Mouse (Mus musculus) neural tube, embryonic 11.5 days (tissue): Measurements from ENCODE around the gene Stat3. TPM values are rescaled to one million over a fixed set of nuclear protein-coding genes. Genes with fewer than 3 reads are reported as not detected.

Experiments used
- ATAC-seq: fragments of 200-750 bp; cut with Nextera tagmentation; 2 replicates; pipeline ENCODE4 v1.8.0; 2017; ENCODE audit warnings: moderate number of reproducible peaks, mild to moderate bottlenecking, moderate TSS enrichment, moderate library complexity; ENCODE audit not compliant: insufficient read depth, low FRiP score, low TSS enrichment
- DNase-seq: peaks from one replicate; pipeline ENCODE4 v3.0.0-alpha.2; 2015; ENCODE audit warnings: low spot score
- H3K27ac ChIP-seq: fragments of 300-500 bp; sonication (generic); 2 replicates; pipeline ENCODE4 v1.5.1; 2014; ENCODE audit warnings: low read depth, mild to moderate bottlenecking, low read length
- H3K27me3 ChIP-seq: fragments of 300-500 bp; sonication (generic); 2 replicates; pipeline ENCODE4 v1.6.1; 2014; ENCODE audit warnings: mild to moderate bottlenecking, low read length, mixed read lengths; ENCODE audit not compliant: control insufficient read depth, insufficient read depth
- H3K36me3 ChIP-seq: fragments of 300-500 bp; sonication (generic); 2 replicates; pipeline ENCODE4 v1.6.1; 2014; ENCODE audit warnings: mild to moderate bottlenecking, low read length, moderate library complexity, mixed read lengths; ENCODE audit not compliant: control insufficient read depth, insufficient read depth
- H3K4me1 ChIP-seq: fragments of 300-500 bp; sonication (generic); 2 replicates; pipeline ENCODE4 v1.6.1; 2014; ENCODE audit warnings: low read length, mixed read lengths; ENCODE audit not compliant: control insufficient read depth, insufficient read depth
- H3K4me2 ChIP-seq: fragments of 300-500 bp; sonication (generic); 2 replicates; pipeline ENCODE4 v1.6.1; 2014; ENCODE audit warnings: low read depth, mild to moderate bottlenecking, moderate library complexity
- H3K4me3 ChIP-seq: fragments of 300-500 bp; sonication (generic); 2 replicates; pipeline ENCODE4 v1.5.1; 2014; ENCODE audit warnings: low read depth, low read length
- H3K9ac ChIP-seq: fragments of 300-500 bp; sonication (generic); 2 replicates; pipeline ENCODE4 v1.6.1; 2014; ENCODE audit warnings: mild to moderate bottlenecking, low read length
- H3K9me3 ChIP-seq: fragments of 300-500 bp; sonication (generic); 2 replicates; pipeline ENCODE4 v1.6.1; 2016; ENCODE audit warnings: low read length; ENCODE audit not compliant: control insufficient read depth
- WGBS: fragments of 180-500 bp; shearing (Covaris S2); extraction: QIAGEN DNeasy Blood & Tissue Kit; methylation state at CpG from one replicate; pipeline ENCODE4 v1.1.7; 2014; 5-methylcytosine and 5-hydroxymethylcytosine counted together
- polyA plus RNA-seq: library from polyadenylated mRNA; unstranded; fragments of >200 nt; fragmentation: Nextera tagmentation; extraction: Ambion mirVana; gene quantifications from 2 replicates; pipeline ENCODE4 v1.2.1, GENCODE M21; 2014

The Stat3 gene
- polyA plus RNA-seq, 1 experiment from 2014 or later: 42.1 TPM

GRCm38 (mm10) chr11:100860198-100861048 is 78.9 kb downstream of the Stat3 start:
- WGBS: 4% methylated on average over 47 of the region's 55 CpGs
- Histone ChIP-seq H3K4me3 (peak overlapping the region; percentile 43), H3K4me1 (no peaks in the 10 kb centered on the region), H3K9ac (peak overlapping the region; percentile 42), H3K27me3 (peaks cover 33% of the 10 kb centered on the region), H3K4me2 (peak overlapping the region; percentile 55), H3K27ac (no peak overlapping the region), H3K9me3 (no peaks in the 10 kb centered on the region), H3K36me3 (no peaks in the 10 kb centered on the region)
- ATAC-seq (no peak), DNase-seq (peak; percentile 59)

DNA sequence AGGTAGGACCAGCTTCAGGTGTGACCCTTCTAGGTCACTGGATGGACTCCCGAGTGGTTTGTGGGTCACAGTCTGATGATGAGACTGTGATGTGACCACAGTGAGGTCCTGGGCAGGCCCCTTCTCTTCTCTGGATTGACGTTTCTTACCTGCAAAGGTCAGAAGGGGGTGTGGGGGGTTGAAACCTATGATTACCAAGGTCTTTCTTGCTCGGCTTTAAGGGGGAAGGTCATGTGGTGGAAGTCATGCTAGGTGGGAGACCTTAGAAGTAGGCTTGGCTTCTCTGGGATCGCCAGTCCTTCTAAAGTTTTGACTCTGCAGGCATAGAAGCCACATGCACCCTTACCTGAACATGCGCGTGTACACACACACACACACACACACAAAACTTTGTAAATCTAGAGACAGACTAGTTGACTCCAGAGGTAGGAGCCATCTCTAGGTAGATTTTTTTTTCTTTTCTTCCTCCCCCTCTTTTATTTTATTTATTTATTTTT is 79.7 kb downstream of the Stat3 start:
- DNase-seq (no peak), ATAC-seq (no peak)
- no peaks in the 10 kb centered on the region for H3K36me3 ChIP-seq
- H3K27ac ChIP-seq: no peak overlapping the region
- peak overlapping the region; percentile 55 for H3K4me2 ChIP-seq
- H3K9ac ChIP-seq: no peak overlapping the region
- no peaks in the 10 kb centered on the region for H3K4me1 ChIP-seq
- H3K4me3 ChIP-seq: peak overlapping the region; percentile 43
- 50% methylated on average over 6 of the region's 6 CpGs for WGBS
- no peaks in the 10 kb centered on the region for H3K9me3 ChIP-seq
- H3K27me3 ChIP-seq: peaks cover 33% of the 10 kb centered on the region

DNA sequence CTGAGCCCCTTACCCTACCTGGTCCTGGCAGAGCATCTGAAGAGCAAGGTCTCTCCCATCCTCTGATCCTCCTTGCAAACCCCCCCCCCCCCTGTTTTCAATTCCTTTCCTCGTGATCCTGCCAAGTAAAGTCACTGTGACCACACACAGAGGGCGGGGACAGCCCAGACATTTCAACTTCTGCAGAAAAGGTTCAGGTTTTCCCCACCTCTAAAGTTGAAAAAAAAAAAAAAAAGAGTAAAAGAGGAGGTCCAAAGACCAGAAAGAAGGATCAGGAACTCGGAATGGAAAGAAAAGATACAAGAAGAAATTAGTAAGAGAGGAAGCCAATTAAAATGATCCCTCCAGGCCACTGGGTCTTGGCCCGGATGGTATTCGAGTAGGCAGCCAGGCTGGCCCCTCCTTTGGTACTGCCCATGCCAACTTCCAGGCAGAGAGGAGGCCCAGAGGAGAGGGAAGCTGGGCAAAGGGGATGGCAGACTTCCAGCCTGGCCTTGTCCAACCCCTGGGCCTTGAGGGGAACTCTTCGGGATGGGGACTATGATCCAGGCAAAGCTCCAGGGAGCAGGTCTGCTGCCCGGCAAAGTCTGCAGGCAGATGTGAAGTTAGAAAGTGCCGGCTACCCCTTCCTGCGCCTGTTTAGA is 80.3 kb downstream of the Stat3 start, which contains the start of gene Stat5a:
Gene Stat5a, plus strand, starts transcription at position 417 of the 644 bp plus-strand sequence.
- Histone ChIP-seq H3K4me2 (peak within 1 kb of the TSS; percentile 55), H3K9me3 (no peaks in the 10 kb centered on the region), H3K4me3 (peak within 1 kb of the TSS; percentile 43), H3K9ac (peak within 1 kb of the TSS; percentile 42), H3K27ac (no peak within 1 kb of the TSS), H3K27me3 (peaks cover 33% of the 10 kb centered on the region), H3K36me3 (no peaks in the 10 kb centered on the region), H3K4me1 (no peaks in the 10 kb centered on the region)
- DNase-seq: no peak
- no peak for ATAC-seq
- WGBS: 63% methylated on average over 9 of the region's 9 CpGs

DNA sequence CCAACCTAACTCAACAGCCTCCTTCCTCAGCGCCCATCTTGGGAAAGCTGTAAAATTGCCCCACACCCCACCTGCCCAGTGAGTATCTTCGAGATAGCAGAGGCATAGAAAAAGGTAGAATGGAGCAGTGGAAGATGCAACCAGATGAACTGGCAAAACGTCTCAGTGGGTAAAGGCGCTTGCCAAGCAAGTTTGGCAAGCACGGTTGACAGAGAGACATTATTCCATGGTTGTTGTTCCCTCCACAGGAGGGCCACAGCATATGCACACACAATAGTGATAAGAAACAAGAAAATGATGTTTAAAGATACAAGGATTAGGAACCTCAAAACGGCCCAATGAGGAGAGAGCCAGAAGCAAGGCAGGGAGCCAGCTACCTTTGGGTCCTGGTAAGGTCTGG is 81.4 kb downstream of the Stat3 start:
- DNase-seq (no peak), ATAC-seq (no peak)
- H3K36me3 ChIP-seq: no peaks in the 10 kb centered on the region
- H3K9ac ChIP-seq: no peak overlapping the region
- WGBS: 67% methylated on average over 6 of the region's 6 CpGs
- H3K9me3 ChIP-seq: no peaks in the 10 kb centered on the region
- no peak overlapping the region for H3K4me3 ChIP-seq
- no peaks in the 10 kb centered on the region for H3K4me1 ChIP-seq
- H3K4me2 ChIP-seq: no peak overlapping the region
- H3K27me3 ChIP-seq: peaks cover 33% of the 10 kb centered on the region
- H3K27ac ChIP-seq: no peak overlapping the region

DNA sequence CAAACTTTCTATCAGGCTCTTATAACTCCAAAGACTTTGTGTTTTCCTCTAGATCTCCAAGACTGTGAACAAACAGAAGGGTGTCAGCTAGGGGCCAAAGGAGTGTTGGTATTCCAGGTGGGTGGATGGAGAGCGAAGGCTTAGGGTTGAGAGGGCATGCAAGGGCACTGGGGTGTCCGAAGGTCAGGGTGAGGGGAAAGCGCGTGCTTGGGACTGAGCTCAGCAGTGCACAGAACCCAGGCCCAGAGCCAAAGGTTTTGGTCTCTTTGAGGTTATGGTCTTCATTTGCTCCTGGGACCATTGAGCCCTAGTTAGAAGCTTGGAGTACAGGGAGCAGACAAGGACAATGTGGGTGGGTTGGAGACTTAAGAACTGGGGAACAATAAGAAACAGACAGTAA is 84.2 kb downstream of the Stat3 start:
- Histone ChIP-seq H3K9ac (no peak overlapping the region), H3K27me3 (peaks cover 13% of the 10 kb centered on the region), H3K4me1 (no peaks in the 10 kb centered on the region), H3K9me3 (no peaks in the 10 kb centered on the region), H3K27ac (no peak overlapping the region), H3K36me3 (no peaks in the 10 kb centered on the region), H3K4me2 (no peak overlapping the region), H3K4me3 (no peak overlapping the region)
- DNase-seq (no peak), ATAC-seq (no peak)
- WGBS: 92% methylated on average over 4 of the region's 4 CpGs

- H3K4me3 ChIP-seq: no peak overlapping the region
- no peak overlapping the region for H3K4me2 ChIP-seq
- no peaks in the 10 kb centered on the region for H3K4me1 ChIP-seq
- H3K9ac ChIP-seq: no peak overlapping the region
- DNase-seq (no peak), ATAC-seq (no peak)
- WGBS: 65% methylated on average over 4 of the region's 4 CpGs
- no peaks in the 10 kb centered on the region for H3K36me3 ChIP-seq
- no peak overlapping the region for H3K27ac ChIP-seq
- no peaks in the 10 kb centered on the region for H3K9me3 ChIP-seq
- H3K27me3 ChIP-seq: peaks cover 4% of the 10 kb centered on the region
Observed at GRCm38 (mm10) chr11:100854268-100854667, 85.1 kb downstream of the Stat3 start.

GRCm38 (mm10) chr11:100853018-100853417 is 86.3 kb downstream of the Stat3 start:
- ATAC-seq: no peak
- no peaks in the 10 kb centered on the region for H3K36me3 ChIP-seq
- H3K27ac ChIP-seq: no peak overlapping the region
- WGBS: 75% methylated on average over 5 of the region's 5 CpGs
- no peak overlapping the region for H3K4me3 ChIP-seq
- H3K27me3 ChIP-seq: no peaks in the 10 kb centered on the region
- H3K4me2 ChIP-seq: no peak overlapping the region
- no peaks in the 10 kb centered on the region for H3K4me1 ChIP-seq
- H3K9me3 ChIP-seq: no peaks in the 10 kb centered on the region
- no peak overlapping the region for H3K9ac ChIP-seq
- no peak for DNase-seq

DNA sequence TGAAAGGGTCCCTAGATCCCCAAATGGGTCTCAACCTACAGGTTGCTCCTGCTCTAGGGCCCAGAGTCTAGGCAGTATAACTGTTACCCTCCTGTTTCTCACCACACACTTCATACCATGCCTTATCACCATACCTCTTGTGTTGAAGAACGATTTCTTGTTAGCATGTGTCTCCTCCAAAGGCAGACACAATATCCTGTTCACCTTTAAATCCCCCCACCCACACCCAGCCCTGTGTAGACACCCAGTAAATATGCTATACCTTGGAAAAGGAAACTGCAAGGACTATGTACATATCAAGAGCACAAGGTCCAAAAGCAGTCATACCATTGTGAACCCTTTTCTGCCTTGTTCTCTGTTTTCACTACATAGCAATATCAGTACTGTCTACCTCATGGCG is 87.3 kb downstream of the Stat3 start:
- no peaks in the 10 kb centered on the region for H3K9me3 ChIP-seq
- no peak overlapping the region for H3K4me2 ChIP-seq
- DNase-seq (no peak), ATAC-seq (no peak)
- H3K27ac ChIP-seq: no peak overlapping the region
- H3K4me1 ChIP-seq: no peaks in the 10 kb centered on the region
- no peak overlapping the region for H3K4me3 ChIP-seq
- no peaks in the 10 kb centered on the region for H3K36me3 ChIP-seq
- no peak overlapping the region for H3K9ac ChIP-seq
- 90% methylated on average over 2 of the region's 2 CpGs for WGBS
- H3K27me3 ChIP-seq: no peaks in the 10 kb centered on the region
